Mouse (Mus musculus) liver, postnatal 0 days (tissue): ENCODE measurements around the gene Nenf.

Experiments
- CTCF ChIP-seq: sonication (generic); IDR thresholded peaks from 2 replicates; pipeline ENCODE4 v1.5.1; 2016; ENCODE audit warnings: antibody characterized with exemption, low read depth
- EP300 ChIP-seq: IDR thresholded peaks from 2 replicates; pipeline ENCODE4 v1.6.1; 2016; ENCODE audit warnings: antibody characterized with exemption, low read depth, mild to moderate bottlenecking

- no peak for TF ChIP-seq CTCF
- TF ChIP-seq EP300, result no peak
Observed at GRCm38 (mm10) chr1:191353836-191354235, 35.8 kb upstream of the Nenf start.
